Mouse (Mus musculus) gastrocnemius, adult 8-10 months (tissue): ENCODE data around the gene Nsfl1c. TPM values are rescaled to one million over a fixed set of nuclear protein-coding genes. Genes with fewer than 3 reads are reported as not detected.
"Not testable (repeated sequence)": the region's sequence is repeated elsewhere in the genome, so short reads cannot be mapped to it uniquely, and the experiment has no call there.

ENCODE experiments used
- DNase-seq, 2 experiments: peaks; one replicate each; pipeline ENCODE4 v3.0.0; 2022; ENCODE audit warnings: low spot score in 2 of 2
- total RNA-seq, 4 experiments: library from RNA; stranded (reverse); gene quantifications; 2 replicates each; pipeline ENCODE4 v1.2.4; 2022

Nsfl1c gene
- 10 to 100 TPM; 72.8 to 83.3 (median 76.7) TPM for total RNA-seq

- peak; percentile 85 to 91 for DNase-seq
Observed at GRCm38 (mm10) chr2:151494035-151494803, at the start of gene Nsfl1c. Gene Nsfl1c (plus strand): TSS chr2:151494182.

- DNase-seq: not testable (repeated sequence)
Observed at GRCm38 (mm10) chr2:151476053-151476452, 17.9 kb upstream of the Nsfl1c start, which contains the start of gene 4921509C19Rik. Gene 4921509C19Rik (minus strand): TSS chr2:151476153.

GRCm38 (mm10) chr2:151486496-151486895, 7.5 kb upstream of the Nsfl1c start:
- no peak for DNase-seq

GRCm38 (mm10) chr2:151498358-151498757, 4.4 kb downstream of the Nsfl1c start:
- DNase-seq: no peak

- no peak for DNase-seq
Observed at GRCm38 (mm10) chr2:151500442-151501007, 6.5 kb downstream of the Nsfl1c start.

- no peak for DNase-seq
Observed at GRCm38 (mm10) chr2:151504226-151504625, 10.2 kb downstream of the Nsfl1c start.

GRCm38 (mm10) chr2:151512199-151512598, 18.2 kb downstream of the Nsfl1c start:
- peak; percentile 22 to 38 for DNase-seq

- DNase-seq: no peak
Observed at GRCm38 (mm10) chr2:151513525-151514285, 19.7 kb downstream of the Nsfl1c start.

- no peak for DNase-seq
Observed at GRCm38 (mm10) chr2:151519000-151519399, 25.0 kb downstream of the Nsfl1c start.

GRCm38 (mm10) chr2:151524324-151525041, 30.5 kb downstream of the Nsfl1c start:
- DNase-seq: no peak

- no peak for DNase-seq
Observed at GRCm38 (mm10) chr2:151525520-151525919, 31.5 kb downstream of the Nsfl1c start.

- DNase-seq: no peak
Observed at GRCm38 (mm10) chr2:151528066-151528465, 34.1 kb downstream of the Nsfl1c start.

- no peak for DNase-seq
Observed at GRCm38 (mm10) chr2:151529169-151529568, 35.2 kb downstream of the Nsfl1c start.

- no peak for DNase-seq
Observed at GRCm38 (mm10) chr2:151530378-151531230, 36.6 kb downstream of the Nsfl1c start.

GRCm38 (mm10) chr2:151533632-151534031, 39.6 kb downstream of the Nsfl1c start:
- DNase-seq: no peak

GRCm38 (mm10) chr2:151535961-151536617, 42.1 kb downstream of the Nsfl1c start:
- no peak for DNase-seq

- no peak for DNase-seq
Observed at GRCm38 (mm10) chr2:151536618-151536974, 42.6 kb downstream of the Nsfl1c start.

- no peak for DNase-seq
Observed at GRCm38 (mm10) chr2:151538646-151539045, 44.7 kb downstream of the Nsfl1c start.

- peak; percentile 94 to 97 for DNase-seq
Observed at GRCm38 (mm10) chr2:151542323-151543062, 48.5 kb downstream of the Nsfl1c start, which contains the start of gene Fkbp1a. Gene Fkbp1a (plus strand): TSS chr2:151542483.
